Mouse (Mus musculus) common myeloid progenitor, adult 5-6 weeks (primary cell): Measurements from ENCODE around the gene Fgfr2. TPM values are rescaled to one million over a fixed set of nuclear protein-coding genes. Genes with fewer than 3 reads are reported as not detected.
A peak's percentile ranks its signal among the peaks of the same experiment; 100 is the strongest.

Source experiments
- ATAC-seq: replicated peaks from 2 replicates; pipeline ENCODE4 v1.8.0; 2016; ENCODE audit warnings: low read depth, mild to moderate bottlenecking, moderate TSS enrichment, inconsistent platforms; ENCODE audit not compliant: poor library complexity, severe bottlenecking
- total RNA-seq: library from RNA; stranded (forward); fragments of 200-1000, 187-1606 nt; gene quantifications from 2 replicates; pipeline ENCODE4 v1.2.3, GENCODE M21; 2017

The Fgfr2 gene
- total RNA-seq, 1 experiment from 2014 or later, result not detected

DNA sequence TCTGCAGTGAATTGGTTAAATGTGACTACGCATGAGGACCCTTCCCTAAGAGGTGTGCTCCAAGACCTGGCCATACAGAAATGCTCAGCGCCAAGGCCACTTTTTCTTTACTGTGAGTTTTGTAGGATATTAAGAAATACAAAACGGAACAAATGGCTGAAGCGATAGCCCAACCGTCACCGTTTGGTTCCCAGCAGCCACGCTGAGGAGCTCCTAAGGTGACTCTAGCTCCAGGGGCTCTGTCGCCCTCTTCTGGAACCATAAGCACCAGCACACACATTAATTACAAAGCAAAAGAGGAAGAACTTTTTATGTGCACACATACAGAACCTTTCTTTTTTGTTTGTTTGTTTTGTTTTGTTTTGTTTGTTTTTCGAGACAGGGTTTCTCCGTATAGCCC is 225.9 kb downstream of the Fgfr2 start:
- no peak for ATAC-seq

DNA sequence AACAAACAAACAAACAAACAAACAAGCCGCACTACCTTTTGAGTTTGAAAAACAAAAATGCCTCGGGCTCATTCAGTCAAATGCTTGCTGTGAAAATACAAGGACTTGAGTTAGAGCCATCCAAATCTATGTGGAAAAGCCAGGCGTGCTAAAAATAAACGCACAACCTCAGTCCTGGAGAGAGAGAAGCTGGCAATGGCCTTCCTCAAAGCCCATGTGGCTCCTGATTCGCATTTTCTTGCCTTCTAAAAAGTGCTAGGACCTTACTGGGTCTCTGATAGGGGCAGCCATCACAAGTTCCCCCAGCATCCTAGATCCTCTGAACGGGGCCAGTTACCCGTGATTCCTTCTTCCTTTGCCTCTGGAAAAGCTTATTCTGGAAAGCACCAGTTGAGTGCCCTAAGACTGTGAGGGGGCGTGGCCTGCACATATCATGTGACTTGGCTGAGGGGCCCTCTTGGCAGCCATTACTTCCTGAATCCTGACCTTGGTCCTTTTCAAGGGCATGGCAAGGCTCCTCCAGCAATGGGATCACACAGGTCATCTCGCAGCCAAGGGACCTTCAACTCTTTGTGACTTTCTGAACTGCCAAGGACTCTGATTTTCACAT is 226.8 kb downstream of the Fgfr2 start:
- ATAC-seq, result no peak

DNA sequence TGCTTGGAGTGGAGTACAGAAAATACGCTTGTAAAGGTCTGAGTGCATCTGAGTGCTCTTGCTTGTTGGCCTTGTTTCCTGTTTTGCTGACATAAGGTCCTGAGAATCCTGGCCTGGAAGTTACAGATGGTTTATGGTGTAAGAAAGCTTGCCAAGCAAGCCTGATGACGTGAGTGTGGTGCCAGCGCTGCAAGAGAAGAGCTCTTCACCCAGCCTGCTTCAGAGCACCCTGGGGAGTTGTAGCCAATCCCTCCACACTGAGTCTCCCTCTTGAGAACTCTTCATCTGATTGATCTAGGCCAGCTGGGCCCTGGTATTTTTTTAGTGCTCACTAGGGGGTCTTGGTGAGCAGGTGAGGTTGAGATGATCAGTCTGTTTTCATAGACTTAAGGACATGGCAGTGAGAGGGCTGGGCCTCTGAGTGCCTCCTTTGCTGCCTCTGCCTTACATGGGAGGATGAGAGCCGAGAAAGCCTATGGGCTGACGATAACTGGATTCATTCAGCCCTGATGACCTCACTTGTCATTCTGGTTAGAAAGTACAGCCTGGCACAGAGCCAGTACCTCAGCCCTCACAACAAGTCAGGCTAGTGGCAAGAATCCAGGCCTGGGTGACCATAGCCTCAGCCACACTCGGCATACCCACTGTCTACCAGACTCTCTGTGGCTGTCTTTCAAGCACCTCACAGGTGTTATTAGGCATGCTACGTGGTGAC is 228.2 kb downstream of the Fgfr2 start:
- no peak for ATAC-seq

DNA sequence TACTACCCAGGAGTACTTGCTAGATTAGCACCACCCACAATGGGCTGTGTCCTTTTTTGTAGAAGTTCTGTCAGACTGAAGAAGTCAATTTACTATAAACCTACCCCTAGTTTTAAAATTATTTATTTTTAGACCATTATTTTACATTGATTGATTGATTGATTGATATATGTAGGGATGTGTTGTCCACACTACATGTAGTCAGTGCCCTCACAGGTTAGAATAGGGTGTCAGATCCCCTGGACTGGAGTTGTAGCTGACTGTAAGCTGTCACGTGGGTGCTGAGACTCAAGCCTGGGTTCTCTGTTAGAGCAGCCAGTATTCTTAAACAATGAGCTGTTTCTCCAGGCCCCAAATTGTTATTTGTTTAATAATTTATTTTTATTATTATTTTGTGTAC is 229.8 kb downstream of the Fgfr2 start:
- ATAC-seq, result no peak

DNA sequence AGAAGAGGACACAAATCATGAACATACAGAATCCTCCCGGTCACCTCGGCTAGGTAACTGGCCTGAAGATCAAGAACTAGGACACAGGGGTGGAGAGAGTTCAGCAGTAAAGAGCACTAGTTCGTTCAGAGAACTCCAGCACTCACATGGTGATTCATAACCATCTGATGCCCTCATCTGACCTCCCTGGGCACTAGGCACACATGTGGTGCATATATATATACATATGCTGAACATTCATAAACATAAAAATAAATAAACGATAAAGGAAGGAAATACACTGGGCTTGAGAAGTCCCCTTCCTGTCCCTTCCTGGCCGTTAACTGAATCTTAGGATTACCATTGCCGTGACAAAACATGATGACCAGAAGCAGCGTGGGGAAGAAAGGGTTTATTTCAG is 230.3 kb downstream of the Fgfr2 start:
- no peak for ATAC-seq

DNA sequence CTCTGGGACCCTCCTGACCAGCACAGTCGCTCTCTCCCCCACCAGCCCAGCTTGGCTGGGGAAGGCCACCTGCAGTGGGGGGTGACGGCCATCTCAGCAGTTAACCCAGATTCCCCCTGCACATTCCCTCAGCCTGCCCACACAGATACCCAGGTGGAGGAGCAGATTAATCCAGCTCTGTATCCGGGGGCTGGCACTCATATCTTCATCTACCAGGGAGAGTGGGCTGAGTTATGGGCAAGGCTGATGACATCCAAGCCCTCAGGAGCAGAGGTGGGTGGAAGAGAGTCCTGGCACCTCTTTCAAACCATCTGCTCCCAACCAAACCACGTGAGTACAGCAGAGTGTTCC is 230.9 kb downstream of the Fgfr2 start:
- no peak for ATAC-seq

DNA sequence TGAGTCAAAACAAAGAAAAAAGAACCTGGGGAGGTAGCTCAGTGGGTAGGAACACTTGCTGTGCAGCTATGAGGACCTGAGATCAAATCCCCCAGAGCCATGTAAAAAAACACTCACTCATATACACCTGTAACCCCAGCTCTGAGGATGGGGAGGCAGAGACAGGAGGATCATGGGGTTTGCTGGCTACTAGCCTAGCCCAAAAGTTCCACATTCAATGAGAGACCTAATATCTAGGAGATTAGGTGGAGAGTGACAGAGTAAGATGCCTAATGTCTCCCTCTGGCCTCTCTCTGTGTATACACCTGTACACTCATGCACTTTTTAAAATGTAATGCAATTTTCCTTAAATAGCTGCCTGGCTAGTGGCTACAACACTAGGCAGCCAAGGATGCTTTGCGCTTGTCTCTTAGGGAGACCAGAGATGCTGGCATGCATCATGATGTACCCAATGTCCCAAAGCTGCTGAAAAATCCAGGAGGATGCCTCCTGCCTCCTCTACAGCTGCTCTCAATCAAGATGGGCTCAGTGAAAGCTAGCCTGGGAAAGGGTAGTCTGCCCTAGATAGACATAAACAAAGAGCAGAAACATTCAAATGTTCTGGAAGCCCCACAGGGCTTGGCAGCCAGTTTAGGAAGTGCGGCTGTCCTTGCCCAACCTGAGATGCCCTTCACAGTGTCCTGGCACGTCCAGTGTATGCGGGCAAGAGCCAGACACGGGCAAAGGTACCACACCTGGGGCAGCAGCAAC is 231.4 kb downstream of the Fgfr2 start:
- no peak for ATAC-seq

DNA sequence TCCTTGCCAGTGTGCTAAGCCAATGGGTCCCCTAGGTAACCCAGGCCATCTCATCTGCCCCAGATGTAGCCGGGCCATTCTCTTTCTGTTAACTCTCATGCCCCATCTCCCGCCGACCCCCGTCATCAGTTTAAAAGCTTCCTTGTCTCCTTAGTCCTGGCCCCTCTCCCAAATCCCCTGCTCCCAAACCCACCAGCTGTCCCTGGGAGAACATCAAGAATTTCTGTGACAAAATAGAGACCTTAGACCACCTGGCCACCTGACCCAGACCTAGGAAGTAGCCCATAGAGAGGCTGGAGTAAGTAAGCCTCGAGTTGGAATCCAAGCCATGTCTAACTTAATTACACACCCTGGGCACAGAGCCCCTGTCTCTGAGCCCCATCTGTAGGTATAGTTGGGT is 232.9 kb downstream of the Fgfr2 start:
- no peak for ATAC-seq

DNA sequence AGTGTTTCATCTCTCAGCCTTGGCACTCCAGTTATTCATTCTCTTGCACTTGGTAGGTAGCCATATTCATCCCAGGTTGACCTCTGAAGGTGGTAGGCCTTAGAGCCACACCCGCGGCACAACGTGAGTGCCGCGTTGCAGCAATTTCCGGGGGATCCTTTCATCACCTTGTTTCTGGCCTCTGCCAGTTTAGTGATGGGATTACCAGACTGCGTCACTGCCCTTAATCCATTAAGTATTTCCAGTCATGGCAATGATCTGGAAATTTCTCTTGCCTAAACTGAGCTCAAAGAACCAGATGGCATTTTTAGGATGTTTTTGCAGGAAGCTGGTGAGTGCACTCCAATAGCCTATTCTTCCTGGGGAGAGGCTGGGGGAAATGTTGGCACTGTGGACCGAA is 233.5 kb downstream of the Fgfr2 start:
- no peak for ATAC-seq

DNA sequence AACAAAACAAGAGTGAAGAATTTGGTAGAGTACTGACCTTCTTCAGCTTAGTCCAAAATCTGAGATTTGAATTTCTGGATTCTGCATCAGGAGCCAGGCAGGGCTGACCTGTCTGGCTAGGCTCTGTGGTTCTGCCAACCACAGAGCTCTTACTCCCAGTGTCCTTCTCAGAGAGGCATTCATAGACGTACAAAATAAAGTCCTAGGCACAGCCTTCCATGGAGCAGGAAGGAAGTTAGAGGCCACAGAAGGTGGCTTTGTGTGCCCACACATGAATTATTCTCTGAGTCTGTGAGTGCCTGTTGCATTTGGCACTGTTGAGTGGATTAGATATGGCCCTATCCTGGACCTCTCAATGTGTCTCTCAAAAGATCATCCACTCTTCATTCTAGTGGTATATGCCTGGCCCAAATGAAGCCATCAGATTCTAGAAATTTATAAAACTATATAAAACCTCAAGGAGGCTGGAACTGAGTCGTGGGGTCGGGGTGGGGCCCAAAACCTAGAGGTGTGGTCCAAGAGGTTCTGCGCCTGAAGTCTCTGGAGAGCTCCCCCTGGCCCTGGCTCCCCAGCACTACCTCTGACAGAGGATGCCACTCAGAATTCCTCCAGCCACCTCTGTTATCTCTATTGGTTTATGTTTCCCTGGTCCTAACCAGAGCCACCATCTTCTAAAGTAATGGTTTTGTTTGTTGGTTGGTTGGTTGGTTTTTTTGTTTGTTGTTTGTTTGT is 234.5 kb downstream of the Fgfr2 start:
- ATAC-seq, result peak; percentile 66

DNA sequence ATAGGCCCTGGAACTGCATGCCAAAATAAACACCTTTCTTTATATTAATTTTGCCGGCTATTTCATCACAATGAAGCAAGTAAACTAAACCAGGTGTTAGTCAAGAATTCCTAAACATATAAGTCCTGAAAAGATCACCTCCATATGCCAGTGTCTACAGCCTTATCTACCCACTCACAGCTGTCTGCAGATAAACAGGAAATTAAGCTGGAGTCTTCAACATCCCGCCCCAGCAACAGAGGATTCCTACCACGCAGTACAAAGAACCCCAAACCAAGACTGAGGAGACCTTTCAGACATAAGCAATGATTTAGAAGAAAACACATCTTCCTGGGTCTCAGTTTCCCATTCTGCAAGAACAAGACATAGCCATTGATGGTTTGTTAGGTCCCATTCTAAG is 235.1 kb downstream of the Fgfr2 start:
- ATAC-seq, result no peak

DNA sequence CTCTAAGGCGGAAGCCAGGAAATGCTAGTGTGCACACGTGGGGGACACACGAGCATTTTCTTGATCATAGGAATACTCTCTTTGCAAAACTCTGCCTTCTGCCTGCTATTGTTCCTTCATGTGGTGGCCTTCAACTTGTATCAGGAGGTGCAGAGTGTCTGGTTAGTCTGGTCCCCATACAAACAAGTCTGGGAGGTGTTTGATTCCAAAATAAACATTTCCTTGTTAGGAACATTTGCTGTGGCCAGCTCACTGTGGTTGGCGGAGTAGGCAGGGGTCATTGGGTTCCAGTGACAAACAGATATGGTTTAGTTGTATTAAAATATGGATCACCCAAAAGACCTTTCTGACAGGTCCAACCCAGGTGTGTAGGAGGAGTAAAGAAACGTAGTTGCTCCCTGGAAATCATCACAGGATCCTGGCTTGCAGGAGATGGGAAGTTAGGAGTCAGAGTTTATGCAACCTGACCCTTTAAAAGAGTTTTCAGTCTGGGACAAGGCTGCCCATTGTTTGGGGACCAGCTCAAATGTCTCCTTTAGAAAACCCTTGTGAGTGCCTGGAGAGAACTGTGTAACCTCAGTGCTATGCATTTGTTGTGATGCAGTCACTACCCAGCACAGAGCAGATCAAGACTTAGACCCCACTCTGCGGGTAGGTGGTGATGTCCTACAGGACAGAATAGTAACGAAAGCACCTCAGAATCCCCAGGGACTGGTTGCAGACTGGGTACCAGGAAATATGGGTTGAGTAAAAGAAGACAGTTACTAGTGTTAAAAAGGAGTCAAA is 235.9 kb downstream of the Fgfr2 start:
- no peak for ATAC-seq

DNA sequence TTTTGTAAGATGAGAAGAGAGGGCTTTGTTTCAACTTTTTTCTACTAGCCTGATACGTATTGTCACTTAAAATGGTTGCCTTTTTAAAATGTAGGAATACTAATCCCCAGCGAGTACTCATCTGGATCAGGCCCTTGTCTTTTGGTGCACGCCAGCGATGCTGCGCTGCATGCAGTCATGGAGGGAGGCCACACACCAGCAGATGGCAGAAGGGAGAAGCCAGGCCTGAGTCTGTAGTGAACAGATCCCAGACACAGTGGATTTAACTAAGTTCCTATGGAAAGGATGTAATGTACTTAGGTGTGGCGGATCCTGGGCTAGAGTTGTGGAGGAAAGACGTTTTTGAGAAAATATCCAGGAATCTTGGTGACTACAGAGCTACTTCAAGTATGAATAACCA is 239.1 kb downstream of the Fgfr2 start:
- ATAC-seq, result no peak

DNA sequence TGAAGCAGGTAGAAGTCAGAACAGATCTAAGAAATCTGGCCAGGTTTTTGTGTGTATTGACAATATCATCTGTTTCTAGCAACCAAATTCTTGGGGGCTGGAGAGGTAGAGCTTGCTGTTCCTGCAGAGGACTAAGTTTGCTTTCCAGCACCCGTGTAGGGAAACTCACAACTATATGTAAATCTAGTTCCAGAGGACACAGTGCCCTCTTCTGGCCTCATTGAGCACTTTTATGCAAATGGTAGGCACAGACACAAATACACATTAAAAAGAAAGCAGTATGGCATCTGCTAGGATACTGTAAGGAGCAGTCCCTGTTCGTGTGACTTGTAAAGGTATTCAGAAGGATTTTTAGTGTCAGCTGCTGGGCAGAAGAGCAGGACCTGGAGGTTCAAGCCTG is 240.8 kb downstream of the Fgfr2 start:
- ATAC-seq, result peak; percentile 78

DNA sequence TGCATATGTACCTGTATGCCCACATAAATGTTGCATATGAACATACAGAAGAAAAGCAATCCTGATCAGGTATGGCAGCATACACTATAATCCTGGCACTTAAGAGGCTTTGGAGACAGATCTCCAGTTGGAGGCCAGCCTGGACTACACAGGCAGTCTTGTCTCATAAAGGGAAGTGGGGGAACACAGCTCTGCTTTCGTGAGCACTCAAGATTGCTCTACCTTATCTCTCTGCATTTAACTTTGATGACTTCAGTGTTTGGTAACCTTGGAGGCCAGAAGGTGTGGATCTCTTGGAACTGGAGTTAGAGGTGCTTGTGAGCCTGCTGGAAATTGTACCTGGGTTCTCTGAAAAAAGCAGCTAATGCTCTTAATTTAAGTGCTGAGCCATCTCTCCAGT is 242.9 kb downstream of the Fgfr2 start:
- ATAC-seq, result no peak

DNA sequence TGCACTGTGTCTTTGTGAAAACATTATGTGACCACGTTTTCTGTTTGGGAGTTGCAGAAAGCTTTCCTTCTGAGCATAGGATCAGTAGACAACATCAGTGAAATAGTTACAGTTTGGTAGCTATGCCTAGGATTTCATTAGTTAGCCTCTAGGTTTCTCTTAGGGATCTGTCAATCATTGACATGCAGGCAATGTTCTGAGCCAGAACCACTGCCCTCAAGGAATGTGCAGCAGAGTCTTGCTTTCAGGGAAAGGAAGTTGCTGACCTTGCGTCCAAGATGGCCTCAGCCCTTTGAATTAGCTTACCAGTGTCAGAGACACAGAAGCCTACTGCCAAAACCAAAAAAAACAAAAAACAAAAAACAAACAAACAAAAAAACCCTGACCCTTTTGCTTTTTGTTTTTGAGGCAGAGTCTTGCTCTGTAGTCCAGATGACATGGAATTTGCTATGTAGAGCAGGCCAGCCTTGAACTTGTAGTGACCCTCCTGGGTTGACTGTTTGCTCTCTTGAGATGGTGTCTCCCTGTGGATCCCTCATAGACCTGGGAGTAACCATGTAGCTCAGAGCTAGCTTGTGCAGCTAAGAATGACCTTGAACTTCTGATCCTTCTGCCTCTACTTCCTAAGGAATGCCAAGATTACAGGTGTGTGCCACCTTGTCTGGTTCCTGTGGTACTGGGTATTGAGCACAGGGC is 247.6 kb downstream of the Fgfr2 start:
- ATAC-seq, result no peak

DNA sequence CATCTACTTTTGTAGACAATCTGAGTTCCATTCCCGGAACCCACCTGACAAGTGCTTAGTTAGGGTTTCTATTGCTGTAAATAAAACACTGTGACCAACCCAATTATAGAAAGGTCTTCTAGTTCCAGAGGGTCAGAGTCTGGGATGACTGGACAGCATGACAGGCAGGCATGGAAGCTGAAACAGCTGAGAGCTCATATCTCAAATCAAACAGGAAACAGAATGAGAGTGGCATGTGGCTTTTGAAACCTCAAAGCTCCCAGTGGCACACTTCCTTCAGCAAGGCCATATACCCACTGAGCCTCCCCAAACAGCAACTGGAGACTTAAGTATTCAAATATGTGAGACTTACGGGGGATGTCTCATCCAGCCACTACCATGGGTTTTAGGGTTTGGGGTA is 250.1 kb downstream of the Fgfr2 start:
- peak; percentile 92 for ATAC-seq

DNA sequence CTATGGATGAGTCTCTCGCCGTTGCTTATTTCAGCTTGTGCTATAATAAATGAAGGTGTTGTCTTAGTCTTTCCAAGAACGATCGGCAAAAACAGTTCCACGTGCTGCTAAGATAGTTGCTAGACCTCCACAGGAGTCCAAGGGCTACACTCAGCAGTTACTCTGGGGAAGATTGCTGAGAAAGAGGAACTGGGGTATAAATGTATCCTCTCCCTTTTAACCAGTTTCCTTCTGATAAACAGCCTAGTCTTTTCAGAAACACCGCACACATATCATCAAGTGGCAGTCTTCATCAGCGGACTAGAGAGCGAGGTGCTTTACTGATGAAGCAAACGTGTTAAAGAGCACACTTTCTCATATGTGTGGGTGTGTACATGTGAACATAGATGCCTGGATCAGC is 256.8 kb downstream of the Fgfr2 start:
- peak; percentile 93 for ATAC-seq
